In genomic region chr6:116896132-116896630, GRCm38 (mm10) we compare ENCODE assay signal across 18 mouse cellular contexts.
"Had no signal": no experiment of that assay in that cellular context is flagged by ENCODE, and none has a peak within 500 bp of the region (broad histone marks: within the 10 kb centered on the region; RNA-seq: fewer than 3 reads in every experiment).

No protein-coding gene starts in this region.

- H3K9ac ChIP-seq: limb, embryonic 13.5 days; liver, embryonic 14.5 days; liver, postnatal 0 days; lung, embryonic 15.5 days had no signal

- DNase-seq: kidney, adult 2 months; kidney, postnatal 25 days; layer of hippocampus, adult 9-11 months; liver; liver, postnatal 0 days; lung, postnatal 14 days; lung, postnatal 4 days; midbrain, embryonic 14.5 days; thymus, adult 2 months; thymus, postnatal 14 days; thymus, postnatal 4 days had no signal

- H3K36me3 ChIP-seq: limb, embryonic 10.5 days; limb, embryonic 13.5 days; lung, embryonic 15.5 days had no signal

- ATAC-seq: liver, postnatal 0 days had no signal

- H3K27me3 ChIP-seq: limb, embryonic 13.5 days; lung, embryonic 15.5 days had no signal

- H3K9me3 ChIP-seq: limb, embryonic 10.5 days; limb, embryonic 13.5 days; lung, embryonic 15.5 days had no signal

- H3K4me2 ChIP-seq: limb, embryonic 13.5 days; lung, embryonic 15.5 days; midbrain, embryonic 11.5 days had no signal

- H3K27ac ChIP-seq: kidney, postnatal 0 days; layer of hippocampus, adult 2 months; limb, embryonic 10.5 days; limb, embryonic 13.5 days; liver, embryonic 14.5 days; lung, embryonic 15.5 days had no signal

- H3K4me3 ChIP-seq: layer of hippocampus, adult 2 months; limb, embryonic 10.5 days; limb, embryonic 13.5 days; lung, embryonic 15.5 days had no signal
